Mouse (Mus musculus) bone marrow macrophage, adult 2 months (primary cell): Measurements from ENCODE around the gene Med13l.

Experiments used
- CTCF ChIP-seq: IDR thresholded peaks from 2 replicates; pipeline ENCODE4 v1.5.1; 2012; ENCODE audit warnings: low read depth, mild to moderate bottlenecking, low read length, moderate library complexity
- POLR2A ChIP-seq: IDR thresholded peaks from 2 replicates; pipeline ENCODE4 v1.6.1; 2012; ENCODE audit warnings: mild to moderate bottlenecking, low read depth, low read length, borderline replicate concordance

DNA sequence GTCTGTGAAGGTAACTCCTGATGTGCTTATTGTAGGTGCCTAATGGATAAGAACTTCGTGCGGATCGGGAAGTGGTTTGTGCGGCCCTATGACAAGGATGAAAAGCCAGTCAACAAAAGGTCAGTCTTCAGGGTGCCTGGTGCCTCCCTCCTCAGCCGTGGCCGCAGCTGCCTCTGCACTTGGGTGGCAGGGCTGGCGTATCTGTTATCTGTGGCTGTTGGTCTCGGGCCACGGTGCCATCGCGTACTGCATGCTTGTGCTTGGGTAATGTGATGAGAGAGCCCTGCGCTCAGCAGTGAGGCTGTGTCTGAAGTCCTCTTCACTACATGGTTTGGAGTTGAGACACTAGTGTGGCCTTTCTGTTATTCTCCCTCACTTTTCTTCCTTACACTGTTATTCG is 120.4 kb downstream of the Med13l start:
- TF ChIP-seq POLR2A (no peak), CTCF (no peak)
